Mouse (Mus musculus): Measurements from ENCODE around the gene Trem1.

GRCm38 (mm10) chr17:48281739-48282085, 49.1 kb downstream of the Trem1 start:
- TF ChIP-seq CTCF (IDR thresholded peaks at IDR 0.05; ENCODE audit: low read depth), result no peak
- no peak for TF ChIP-seq EP300 (IDR thresholded peaks at IDR 0.05; ENCODE audit: low read depth)
